Mouse (Mus musculus) heart, postnatal 25 days (tissue): ENCODE measurements at regions not wholly inside any gene's neighbourhood (a gene's known extent, or its start where the extent isn't known, plus 50 kb on each side); places are given as distances from the start of the nearest gene placed in this dataset.

Experiments
- DNase-seq: peaks from one replicate; pipeline ENCODE4 v3.0.0; 2022; ENCODE audit warnings: low spot score
- intact Hi-C: fragments of 180-260 bp; cut with DNase I; formaldehyde crosslinking; loops from one replicate; pipeline ENCODE4 v1.15.1; 2025

GRCm38 (mm10) chr7:90030486-90031250 lies 49.9 kb upstream of the Eed start:
- intact Hi-C loops: no loop called here
- no peak for DNase-seq

DNA sequence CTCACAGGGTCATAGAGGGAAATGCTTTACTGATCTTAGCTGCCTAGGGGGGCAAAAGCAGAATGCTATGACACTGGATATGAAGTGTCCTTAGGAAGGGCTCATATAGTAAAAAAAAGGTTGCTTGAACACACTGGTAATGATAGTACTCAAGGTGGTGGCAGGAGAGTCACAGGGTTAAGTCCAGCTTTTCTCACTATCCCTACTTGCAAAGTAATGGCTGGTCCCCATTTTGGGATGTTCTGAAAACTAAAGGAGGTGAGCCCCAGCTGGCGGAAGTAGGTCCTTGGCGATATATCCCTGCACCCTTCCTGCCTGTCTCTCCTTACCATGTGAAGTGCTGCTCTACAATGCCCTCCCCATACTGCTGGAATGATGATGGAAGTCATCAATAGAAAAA lies 52.3 kb upstream of the Eed start:
- intact Hi-C loops: no loop called here
- DNase-seq: no peak

- intact Hi-C loops: no loop called here
Measured at GRCm38 (mm10) chr7:90033640-90034312, 53.0 kb upstream of the Eed start.

DNA sequence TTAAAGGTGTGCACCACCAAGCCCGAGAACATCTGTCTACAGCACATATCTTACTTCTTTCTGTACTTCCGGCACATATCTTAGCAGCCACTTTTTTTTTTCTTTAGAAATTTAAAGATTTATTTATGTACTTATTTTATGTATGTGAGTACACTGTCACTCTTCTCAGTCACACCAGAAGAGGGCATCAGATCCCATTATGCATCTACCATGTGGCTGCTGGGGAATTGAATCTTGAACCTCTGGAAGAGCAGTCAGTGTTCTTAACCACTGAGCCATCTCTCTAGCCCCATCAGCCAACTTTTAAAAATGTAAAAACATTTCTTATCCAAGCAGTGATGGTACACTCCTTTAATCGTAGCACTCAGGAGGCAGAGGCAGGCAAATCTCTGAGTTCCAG lies 53.7 kb upstream of the Eed start:
- intact Hi-C loops: no loop called here
- no peak for DNase-seq

More at GRCm38 (mm10) chr7:90033640-90034312, 53.0 kb upstream of the Eed start:
- no peak for DNase-seq

DNA sequence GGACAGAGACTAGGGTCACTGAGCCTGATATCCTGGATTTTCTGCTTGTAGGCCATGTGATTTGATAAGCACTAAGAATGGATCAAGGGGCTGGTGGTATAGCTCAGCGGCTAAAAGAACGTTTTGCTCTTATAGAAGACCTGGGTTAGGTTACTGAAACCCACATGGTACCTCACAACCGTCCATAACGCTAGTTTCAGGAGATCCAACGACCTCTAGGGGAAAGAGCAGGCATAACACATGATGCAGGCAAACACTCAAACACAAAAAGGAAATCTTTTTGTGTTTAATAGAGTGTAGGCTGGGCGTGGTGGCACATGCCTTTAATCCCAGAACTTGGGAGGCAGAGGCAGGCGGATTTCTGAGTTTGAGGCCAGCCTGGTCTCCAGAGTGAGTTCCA lies 54.6 kb upstream of the Eed start:
- no peak for DNase-seq
- intact Hi-C loops: no loop called here

GRCm38 (mm10) chr7:90037736-90038135 lies 57.0 kb upstream of the Eed start:
- DNase-seq: no peak
- intact Hi-C loops: loop anchor here (2.0 kb wide), 1 partner anchor 91 kb away; no protein-coding TSS in a partner anchor

- DNase-seq: no peak
- intact Hi-C loops: no loop called here
Measured at GRCm38 (mm10) chr7:90039504-90039903, 58.7 kb upstream of the Eed start.

DNA sequence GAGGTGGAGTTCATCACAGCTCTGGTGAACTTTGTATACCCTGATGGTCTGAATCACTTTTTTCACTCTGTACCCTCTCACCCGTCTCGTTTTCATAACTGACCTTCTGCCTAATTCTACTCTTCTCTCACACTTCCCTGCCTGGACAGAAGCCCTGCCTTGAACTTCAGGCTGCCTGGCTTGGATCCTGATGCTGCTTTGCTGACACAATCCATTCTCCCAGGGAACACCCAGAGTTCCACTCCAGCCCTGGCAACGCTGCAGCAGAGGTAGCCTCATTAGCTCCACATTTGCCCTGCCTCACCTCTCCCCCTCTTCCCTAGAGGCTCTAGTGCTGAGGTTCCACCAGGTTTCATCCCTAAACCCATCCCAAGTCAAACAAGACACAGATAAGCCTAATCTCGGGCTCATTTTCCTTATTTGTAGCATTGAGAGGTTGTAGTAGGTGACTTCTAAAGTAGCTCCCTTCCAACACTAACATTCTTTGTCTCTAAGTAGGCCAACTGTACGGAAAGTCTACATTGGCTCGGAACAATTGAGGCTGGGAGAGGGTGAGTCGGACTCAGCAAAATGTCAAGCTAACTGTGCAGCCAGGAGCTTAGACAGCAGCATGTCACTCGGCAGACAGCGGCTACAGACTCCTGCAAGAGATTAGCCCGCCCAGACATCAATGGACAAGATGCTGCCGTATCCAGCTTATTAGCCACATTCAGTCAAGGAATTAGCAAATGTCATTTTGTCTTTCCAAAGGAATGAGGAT lies 60.0 kb upstream of the Eed start:
- DNase-seq: peak; percentile 58

GRCm38 (mm10) chr7:90041565-90042024 lies 60.8 kb upstream of the Eed start:
- DNase-seq: no peak
- intact Hi-C loops: loop anchor here (5.0 kb wide), 1 partner anchor 41 kb away; no protein-coding TSS in a partner anchor

More for the DNA sequence above, 60.0 kb upstream of the Eed start:
- intact Hi-C loops: loop anchor here (5.0 kb wide), 1 partner anchor 42 kb away; no protein-coding TSS in a partner anchor

GRCm38 (mm10) chr7:90042364-90042763 lies 61.6 kb upstream of the Eed start:
- DNase-seq: no peak
- intact Hi-C loops: loop anchor here (5.0 kb wide), 1 partner anchor 40 kb away; no protein-coding TSS in a partner anchor

- no peak for DNase-seq
- intact Hi-C loops: loop anchor here (5.0 kb wide), 1 partner anchor 39 kb away; no protein-coding TSS in a partner anchor
Measured at GRCm38 (mm10) chr7:90043526-90043925, 62.7 kb upstream of the Eed start.

- no peak for DNase-seq
- intact Hi-C loops: loop anchor here (5.0 kb wide), 1 partner anchor 38 kb away; no protein-coding TSS in a partner anchor
Measured at GRCm38 (mm10) chr7:90044100-90044698, 63.4 kb upstream of the Eed start.

GRCm38 (mm10) chr7:90045208-90045800 lies 64.5 kb upstream of the Eed start:
- intact Hi-C loops: no loop called here
- no peak for DNase-seq

- intact Hi-C loops: no loop called here
- no peak for DNase-seq
Measured at GRCm38 (mm10) chr7:90046228-90046627, 65.4 kb upstream of the Eed start.

- DNase-seq: no peak
- intact Hi-C loops: no loop called here
Measured at GRCm38 (mm10) chr7:90046862-90047261, 66.1 kb upstream of the Eed start.

DNA sequence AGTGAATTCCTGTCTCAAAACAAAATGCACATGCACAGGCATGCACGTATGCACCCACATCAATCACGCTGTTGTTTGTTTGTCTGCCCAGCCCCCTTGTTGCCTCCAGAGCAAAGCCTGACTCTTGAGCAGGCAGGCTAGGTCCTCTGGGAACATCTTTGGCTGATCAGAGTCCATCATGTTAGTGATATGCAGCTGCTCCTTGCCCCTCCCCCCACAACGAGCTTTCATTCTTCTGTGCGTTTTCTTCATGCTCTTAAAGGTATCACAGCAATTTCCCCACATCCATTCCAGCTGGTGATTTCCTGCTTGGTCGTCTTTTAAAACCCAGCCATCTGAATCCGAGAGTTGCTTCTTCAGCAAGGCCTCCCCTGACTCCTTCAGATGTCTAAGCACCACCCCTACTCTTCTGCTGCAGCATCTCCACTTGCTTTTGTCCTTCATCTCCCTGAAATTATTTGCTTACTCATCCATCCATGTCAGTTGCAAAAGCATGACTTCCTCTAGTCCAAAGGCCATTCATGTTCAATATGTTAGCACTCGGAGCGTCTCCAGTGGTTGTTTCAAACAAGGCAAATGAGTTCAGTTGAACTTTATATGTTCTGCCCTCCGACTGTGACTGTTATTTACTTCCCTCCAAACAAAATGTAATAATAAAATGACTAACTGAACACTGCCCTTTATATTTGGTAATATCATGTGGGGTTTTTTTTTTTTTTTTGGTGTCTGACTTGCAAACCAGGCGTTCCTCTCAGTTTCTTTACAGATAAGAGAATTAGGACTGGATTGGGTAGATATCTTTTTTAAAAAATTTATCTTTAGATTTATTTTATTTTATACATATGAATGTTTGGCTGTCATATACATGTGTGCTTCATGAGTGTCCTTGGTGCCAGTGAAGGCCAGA lies 67.9 kb upstream of the Eed start:
- intact Hi-C loops: no loop called here
- DNase-seq: no peak

GRCm38 (mm10) chr7:90049831-90050237 lies 69.1 kb upstream of the Eed start:
- no peak for DNase-seq
- intact Hi-C loops: no loop called here

- intact Hi-C loops: no loop called here
- DNase-seq: no peak
Measured at GRCm38 (mm10) chr7:90054795-90055511, 74.2 kb upstream of the Eed start.
